Mouse (Mus musculus) limb, embryonic 13.5 days (tissue): Measurements from ENCODE around the gene Haao. TPM values are rescaled to one million over a fixed set of nuclear protein-coding genes. Genes with fewer than 3 reads are reported as not detected.
A peak's percentile ranks its signal among the peaks of the same experiment; 100 is the strongest.

Experiments used
- ATAC-seq: fragments of 200-750 bp; cut with Nextera tagmentation; 2 replicates; pipeline ENCODE4 v1.8.0; 2017; ENCODE audit warnings: low read depth, moderate number of reproducible peaks, moderate TSS enrichment; ENCODE audit not compliant: low FRiP score
- H3K27ac ChIP-seq: fragments of 300-500 bp; sonication (generic); 2 replicates; pipeline ENCODE4 v1.5.1; 2015; ENCODE audit warnings: inconsistent platforms, mild to moderate bottlenecking, moderate library complexity
- H3K27me3 ChIP-seq: fragments of 300-500 bp; sonication (generic); 2 replicates; pipeline ENCODE4 v1.6.1; 2015; ENCODE audit warnings: mild to moderate bottlenecking, inconsistent platforms
- H3K36me3 ChIP-seq: fragments of 300-500 bp; sonication (generic); 2 replicates; pipeline ENCODE4 v1.6.1; 2015; ENCODE audit warnings: inconsistent platforms, mild to moderate bottlenecking, moderate library complexity
- H3K4me1 ChIP-seq: fragments of 300-500 bp; sonication (generic); 2 replicates; pipeline ENCODE4 v1.6.1; 2015; ENCODE audit warnings: inconsistent platforms
- H3K4me2 ChIP-seq: fragments of 300-500 bp; sonication (generic); replicated peaks from 2 replicates; pipeline ENCODE4 v1.6.1; 2015; ENCODE audit warnings: inconsistent platforms, mild to moderate bottlenecking, moderate library complexity
- H3K4me3 ChIP-seq: fragments of 300-500 bp; sonication (generic); 2 replicates; pipeline ENCODE4 v1.5.1; 2015; ENCODE audit warnings: moderate library complexity, mild to moderate bottlenecking, inconsistent platforms
- H3K9ac ChIP-seq: fragments of 300-500 bp; sonication (generic); 2 replicates; pipeline ENCODE4 v1.6.1; 2015; ENCODE audit warnings: mild to moderate bottlenecking, inconsistent platforms
- H3K9me3 ChIP-seq: fragments of 300-500 bp; sonication (generic); 2 replicates; pipeline ENCODE4 v1.6.1; 2016; ENCODE audit warnings: inconsistent platforms
- WGBS: fragments of 180-500 bp; shearing (Covaris S2); methylation state at CpG from one replicate; pipeline ENCODE4 v1.1.7; 2015; 5-methylcytosine and 5-hydroxymethylcytosine counted together
- polyA plus RNA-seq: library from polyadenylated mRNA; unstranded; fragments of >200 nt; fragmentation: Nextera tagmentation; extraction: Ambion mirVana; gene quantifications from 2 replicates; pipeline ENCODE4 v1.2.1, GENCODE M21; 2015

Gene Haao
- polyA plus RNA-seq, 1 experiment from 2014 or later, result 1.3 TPM

GRCm38 (mm10) chr17:83885021-83885582, 37.3 kb upstream of the Haao start:
- H3K9me3 ChIP-seq, result no peaks in the 10 kb centered on the region
- ATAC-seq, result no peak
- H3K27me3 ChIP-seq, result no peaks in the 10 kb centered on the region
- 84% methylated on average over 13 of the region's 13 CpGs for WGBS
- peaks cover 33% of the 10 kb centered on the region for H3K4me1 ChIP-seq
- no peak overlapping the region for H3K4me2 ChIP-seq
- H3K4me3 ChIP-seq, result no peak overlapping the region
- no peak overlapping the region for H3K27ac ChIP-seq
- H3K36me3 ChIP-seq, result no peaks in the 10 kb centered on the region
- H3K9ac ChIP-seq, result no peak overlapping the region

DNA sequence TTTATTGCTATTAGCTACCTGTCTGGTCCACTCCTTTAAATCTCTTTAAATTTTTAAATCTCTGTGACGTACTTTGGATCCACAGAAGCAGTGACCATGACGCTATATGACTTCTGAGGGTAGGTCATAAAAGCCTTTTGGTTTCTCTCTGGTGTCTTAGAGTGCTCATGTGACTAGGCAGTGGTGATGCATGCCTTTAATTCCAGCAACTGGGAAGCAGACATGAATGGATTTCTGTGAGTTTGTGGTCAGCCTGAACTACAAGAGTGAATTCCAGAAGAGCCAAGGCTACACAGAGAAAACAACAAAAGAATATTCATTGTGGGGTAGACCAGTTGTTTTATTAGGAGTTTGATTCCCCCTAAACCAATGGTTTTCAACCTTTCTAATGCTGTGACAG, 35.0 kb upstream of the Haao start:
- Histone ChIP-seq H3K4me2 (no peak overlapping the region), H3K36me3 (no peaks in the 10 kb centered on the region), H3K27ac (no peak overlapping the region), H3K4me3 (no peak overlapping the region), H3K27me3 (no peaks in the 10 kb centered on the region), H3K4me1 (peaks cover 15% of the 10 kb centered on the region), H3K9ac (no peak overlapping the region), H3K9me3 (no peaks in the 10 kb centered on the region)
- ATAC-seq, result no peak
- 64% methylated on average over 2 of the region's 2 CpGs for WGBS

- Histone ChIP-seq H3K36me3 (no peaks in the 10 kb centered on the region), H3K4me2 (no peak overlapping the region)
- no peak for ATAC-seq
Observed at GRCm38 (mm10) chr17:83881071-83881470, 33.3 kb upstream of the Haao start.

DNA sequence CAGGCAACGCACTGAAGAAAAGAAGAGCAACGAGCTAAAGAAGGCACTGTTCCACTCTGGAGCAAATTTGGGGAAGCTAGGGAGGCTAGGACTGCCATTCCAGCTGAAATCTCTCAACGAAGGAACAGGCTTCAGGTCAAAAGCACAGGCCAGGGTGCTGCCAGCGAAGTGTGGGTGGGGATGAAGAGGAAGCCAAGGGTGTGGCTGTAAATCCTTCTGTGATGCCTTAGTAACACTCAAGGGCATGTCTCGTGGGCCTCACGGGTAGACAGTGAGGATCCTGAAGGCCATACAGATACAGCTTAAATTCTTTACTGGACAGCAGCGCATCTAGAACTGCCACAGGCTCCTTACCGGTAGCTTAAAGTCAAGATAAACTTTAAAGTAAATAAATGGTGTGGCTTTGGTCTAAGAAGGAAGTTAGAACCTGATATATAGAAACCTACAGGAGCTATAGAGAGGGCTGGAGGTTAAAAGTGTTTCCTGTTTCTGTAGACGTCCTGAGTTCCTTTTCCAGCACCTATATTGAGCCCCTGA, 32.5 kb upstream of the Haao start:
- no peak for ATAC-seq
- no peaks in the 10 kb centered on the region for H3K36me3 ChIP-seq
- 84% methylated on average over 9 of the region's 9 CpGs for WGBS

More at GRCm38 (mm10) chr17:83881071-83881470, 33.3 kb upstream of the Haao start:
- Histone ChIP-seq H3K27me3 (no peaks in the 10 kb centered on the region), H3K9ac (no peak overlapping the region), H3K27ac (no peak overlapping the region), H3K4me3 (no peak overlapping the region), H3K9me3 (peaks cover 8% of the 10 kb centered on the region), H3K4me1 (no peaks in the 10 kb centered on the region)
- WGBS, result 83% methylated on average over 3 of the region's 3 CpGs

DNA sequence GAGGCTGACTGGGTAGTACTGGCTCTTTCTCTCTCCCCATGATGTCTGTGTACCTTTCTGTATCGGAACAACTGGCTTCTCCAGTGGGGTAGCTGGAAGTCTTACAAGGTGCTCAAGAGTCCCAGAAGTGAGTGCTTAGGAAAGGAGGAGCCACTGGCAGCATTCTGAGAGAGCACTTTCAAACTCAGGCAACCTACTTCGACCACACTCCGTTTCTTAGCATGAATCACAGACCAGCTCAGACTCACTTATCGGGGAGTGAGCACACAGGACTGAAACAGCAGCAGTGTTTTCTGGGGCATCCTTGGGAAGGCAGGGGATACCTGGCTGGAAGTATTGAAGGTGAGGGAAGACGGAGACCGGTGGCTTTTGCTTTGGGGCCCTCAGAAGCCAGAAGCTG, 31.9 kb upstream of the Haao start:
- no peak overlapping the region for H3K27ac ChIP-seq
- H3K4me2 ChIP-seq, result no peak overlapping the region
- H3K9ac ChIP-seq, result no peak overlapping the region
- H3K4me3 ChIP-seq, result no peak overlapping the region
- H3K4me1 ChIP-seq, result no peaks in the 10 kb centered on the region
- WGBS, result 96% methylated on average over 6 of the region's 6 CpGs
- ATAC-seq, result no peak
- H3K9me3 ChIP-seq, result peaks cover 8% of the 10 kb centered on the region
- no peaks in the 10 kb centered on the region for H3K36me3 ChIP-seq
- no peaks in the 10 kb centered on the region for H3K27me3 ChIP-seq

More for the DNA sequence above, 32.5 kb upstream of the Haao start:
- Histone ChIP-seq H3K9me3 (peaks cover 8% of the 10 kb centered on the region), H3K4me3 (no peak overlapping the region), H3K27me3 (no peaks in the 10 kb centered on the region), H3K9ac (no peak overlapping the region), H3K4me2 (no peak overlapping the region), H3K27ac (no peak overlapping the region), H3K4me1 (no peaks in the 10 kb centered on the region)

- 88% methylated on average over 8 of the region's 8 CpGs for WGBS
- H3K27ac ChIP-seq, result no peak overlapping the region
- no peaks in the 10 kb centered on the region for H3K27me3 ChIP-seq
Observed at GRCm38 (mm10) chr17:83874610-83875009, 26.8 kb upstream of the Haao start.

DNA sequence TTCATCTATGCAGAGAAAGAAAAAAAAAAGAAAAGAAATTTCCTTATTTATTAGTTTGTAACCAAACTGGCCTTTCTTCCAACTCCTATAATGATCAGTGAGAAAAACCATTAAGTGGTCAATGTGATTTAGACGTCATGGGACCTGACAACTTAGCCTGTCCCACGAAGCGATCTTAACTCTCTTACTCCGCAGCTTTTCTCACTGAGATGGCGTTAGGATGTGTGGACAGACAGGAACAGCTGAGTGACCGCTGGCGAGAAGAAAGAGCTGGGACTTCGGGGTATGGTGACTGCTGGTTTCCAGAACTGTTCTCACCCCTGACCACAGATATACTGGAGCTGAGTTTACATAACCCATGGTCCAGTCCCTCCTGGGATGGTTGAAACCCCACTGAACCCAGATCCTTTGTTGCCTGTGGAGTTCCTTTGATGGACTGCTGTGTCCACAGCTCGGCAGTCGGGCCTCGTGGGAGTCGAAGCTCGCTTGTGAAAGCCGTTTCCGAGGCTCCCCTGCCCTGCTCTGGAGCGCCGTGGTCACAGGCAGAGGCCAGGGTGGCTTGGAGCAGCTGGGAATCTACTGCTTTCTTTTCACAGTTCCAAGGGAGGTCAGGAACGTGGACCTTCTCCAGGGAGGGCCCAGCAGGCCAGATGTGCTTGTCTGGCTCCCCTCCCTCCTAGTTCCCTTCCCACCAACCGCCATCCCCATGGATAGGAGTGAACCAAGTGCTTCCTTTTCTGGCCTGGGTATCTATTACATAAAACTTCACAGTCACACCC, 25.8 kb upstream of the Haao start:
- Histone ChIP-seq H3K36me3 (no peaks in the 10 kb centered on the region), H3K27ac (peak overlapping the region; percentile 55), H3K4me2 (no peak overlapping the region; the same call in 1 of the 2 replicates), H3K27me3 (no peaks in the 10 kb centered on the region; the same call in 1 of the 2 replicates), H3K9me3 (peaks cover 8% of the 10 kb centered on the region), H3K4me1 (peaks cover 11% of the 10 kb centered on the region), H3K4me3 (no peak overlapping the region), H3K9ac (no peak overlapping the region)
- WGBS, result 65% methylated on average over 19 of the region's 19 CpGs
- peak; percentile 17; the same call in 1 of the 2 replicates for ATAC-seq

More at GRCm38 (mm10) chr17:83874610-83875009, 26.8 kb upstream of the Haao start:
- Histone ChIP-seq H3K9me3 (peaks cover 8% of the 10 kb centered on the region), H3K4me2 (no peak overlapping the region), H3K4me3 (no peak overlapping the region), H3K36me3 (no peaks in the 10 kb centered on the region), H3K9ac (no peak overlapping the region), H3K4me1 (peaks cover 11% of the 10 kb centered on the region)
- no peak for ATAC-seq

DNA sequence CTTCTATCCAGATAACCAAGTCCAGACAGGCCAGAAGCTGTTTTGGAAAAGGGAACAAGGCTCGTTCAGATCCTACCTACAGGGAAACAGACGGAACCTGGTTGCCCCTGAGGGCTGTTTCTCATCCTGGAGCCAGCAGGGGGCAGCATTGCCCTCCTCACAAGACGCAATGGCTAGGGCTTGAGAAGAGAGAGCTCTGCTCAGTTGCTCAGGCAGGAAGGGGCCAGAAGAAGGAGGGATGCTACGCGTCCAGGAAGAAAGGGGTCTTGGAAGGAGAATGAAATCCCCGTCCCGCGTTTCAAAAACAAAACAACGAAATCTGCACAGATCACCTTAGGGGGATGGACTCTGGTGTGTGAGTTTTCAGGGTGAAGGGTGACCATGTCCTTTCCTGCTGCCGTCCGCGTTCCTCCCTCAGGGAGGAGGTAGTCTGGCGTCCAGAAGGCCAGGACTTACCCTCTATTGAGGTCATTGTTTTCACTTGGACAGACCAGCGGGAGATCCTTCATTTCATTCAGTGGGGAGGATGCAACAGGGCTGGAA, 25.1 kb upstream of the Haao start:
- peak; percentile 81 for ATAC-seq
- Histone ChIP-seq H3K9ac (no peak overlapping the region), H3K27me3 (no peaks in the 10 kb centered on the region; the same call in 1 of the 2 replicates), H3K4me3 (0 out of 2 replicates have a peak overlapping the region, but pooled peaks have one; percentile 1), H3K4me2 (peak overlapping the region; percentile 48), H3K27ac (no peak overlapping the region), H3K36me3 (no peaks in the 10 kb centered on the region), H3K9me3 (peaks cover 8% of the 10 kb centered on the region), H3K4me1 (peaks cover 11% of the 10 kb centered on the region)
- 17% methylated on average over 14 of the region's 14 CpGs for WGBS

GRCm38 (mm10) chr17:83871354-83871753, 23.6 kb upstream of the Haao start:
- Histone ChIP-seq H3K4me1 (peaks cover 18% of the 10 kb centered on the region), H3K36me3 (no peaks in the 10 kb centered on the region), H3K9ac (no peak overlapping the region), H3K9me3 (no peaks in the 10 kb centered on the region), H3K4me2 (no peak overlapping the region), H3K4me3 (no peak overlapping the region), H3K27me3 (no peaks in the 10 kb centered on the region; the same call in 1 of the 2 replicates), H3K27ac (no peak overlapping the region)
- ATAC-seq, result no peak
- 82% methylated on average over 5 of the region's 5 CpGs for WGBS

DNA sequence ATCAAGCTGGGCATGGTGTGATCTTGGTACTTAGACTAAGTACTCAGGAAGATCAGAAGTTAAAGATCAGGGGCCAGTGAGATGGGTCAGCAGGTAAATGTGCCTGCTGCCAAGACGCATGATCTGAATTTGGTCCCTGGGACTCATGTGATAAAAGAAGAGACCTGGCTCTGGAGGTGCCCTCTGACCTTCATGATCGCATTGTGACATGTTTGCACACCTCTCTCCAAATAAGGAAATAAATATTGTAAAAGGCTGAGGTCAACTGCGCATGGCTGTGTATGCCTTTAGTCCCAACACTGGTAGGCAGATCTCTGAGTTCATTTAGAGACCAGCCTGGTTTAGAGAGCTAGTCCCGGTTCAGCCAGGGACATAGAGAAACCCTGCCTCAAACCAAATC, 22.6 kb upstream of the Haao start:
- Histone ChIP-seq H3K4me1 (peaks cover 18% of the 10 kb centered on the region), H3K9ac (no peak overlapping the region), H3K4me2 (no peak overlapping the region), H3K9me3 (no peaks in the 10 kb centered on the region), H3K27ac (no peak overlapping the region), H3K36me3 (no peaks in the 10 kb centered on the region), H3K4me3 (no peak overlapping the region), H3K27me3 (no peaks in the 10 kb centered on the region; the same call in 1 of the 2 replicates)
- WGBS, result 87% methylated on average over 4 of the region's 4 CpGs
- ATAC-seq, result no peak

DNA sequence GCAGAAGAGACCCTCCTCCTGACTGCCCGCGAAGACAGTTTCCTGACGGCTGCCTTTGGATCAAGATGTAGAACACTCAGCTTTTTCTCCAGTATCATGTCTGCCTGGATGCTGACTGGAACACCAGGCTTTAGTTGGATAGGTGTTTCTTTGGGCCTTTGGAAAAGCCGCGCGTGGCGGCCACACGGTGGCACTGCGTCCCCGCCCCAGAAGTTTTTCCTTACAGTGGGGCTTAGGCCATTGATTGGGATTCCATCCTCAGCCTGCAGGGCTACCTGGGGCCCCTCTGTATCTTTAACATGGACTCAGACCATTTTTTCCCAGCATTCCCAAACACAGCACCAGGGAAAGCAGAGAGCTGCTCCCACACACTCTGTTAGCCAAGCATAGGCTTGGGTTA, 18.8 kb upstream of the Haao start:
- H3K9ac ChIP-seq, result no peak overlapping the region; the same call in 1 of the 2 replicates
- H3K4me3 ChIP-seq, result no peak overlapping the region
- peaks cover 14% of the 10 kb centered on the region for H3K4me1 ChIP-seq
- WGBS, result 17% methylated on average over 10 of the region's 10 CpGs
- no peaks in the 10 kb centered on the region for H3K9me3 ChIP-seq
- no peaks in the 10 kb centered on the region; the same call in 1 of the 2 replicates for H3K27me3 ChIP-seq
- no peak for ATAC-seq
- no peaks in the 10 kb centered on the region for H3K36me3 ChIP-seq
- H3K27ac ChIP-seq, result no peak overlapping the region
- H3K4me2 ChIP-seq, result no peak overlapping the region

DNA sequence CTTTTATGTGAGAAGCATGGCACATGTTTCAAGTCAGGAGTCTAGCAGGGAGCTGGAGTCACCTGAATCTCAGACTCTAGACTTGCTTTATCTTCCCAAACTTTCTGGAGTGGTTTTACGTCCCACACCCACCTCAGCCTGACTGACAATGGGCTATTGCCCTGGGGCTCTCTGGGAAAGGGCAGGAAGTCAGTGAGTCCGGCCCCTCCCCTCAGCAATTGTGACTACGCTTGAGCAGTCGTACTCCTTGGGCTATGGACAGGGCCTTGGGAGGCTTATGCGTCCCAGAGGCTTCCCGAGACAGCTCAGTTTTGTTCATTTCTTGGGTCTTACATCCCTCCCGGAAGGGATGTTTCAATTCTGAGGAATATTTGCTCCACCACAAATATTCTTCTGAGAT, 17.6 kb upstream of the Haao start:
- Histone ChIP-seq H3K36me3 (no peaks in the 10 kb centered on the region), H3K4me2 (no peak overlapping the region), H3K9me3 (no peaks in the 10 kb centered on the region), H3K4me3 (no peak overlapping the region), H3K27ac (no peak overlapping the region), H3K4me1 (peaks cover 14% of the 10 kb centered on the region), H3K27me3 (no peaks in the 10 kb centered on the region; the same call in 1 of the 2 replicates), H3K9ac (no peak overlapping the region)
- no peak for ATAC-seq
- WGBS, result 69% methylated on average over 7 of the region's 7 CpGs
